Mouse (Mus musculus): Measurements from ENCODE around the gene Anapc15-ps.

The Anapc15-ps gene

GRCm38 (mm10) chr10:95669872-95670271, 3.4 kb downstream of the Anapc15-ps start:
- DNase-seq (ENCODE audit: low read depth, low spot score) = no peak

GRCm38 (mm10) chr10:95669034-95669433, 4.2 kb downstream of the Anapc15-ps start:
- DNase-seq (ENCODE audit: low read depth, low spot score) = no peak

GRCm38 (mm10) chr10:95667371-95668030, 5.8 kb downstream of the Anapc15-ps start:
- no peak for DNase-seq (ENCODE audit: low read depth, low spot score)

GRCm38 (mm10) chr10:95666791-95667190, 6.5 kb downstream of the Anapc15-ps start:
- DNase-seq (ENCODE audit: low read depth, low spot score) = no peak

- DNase-seq (ENCODE audit: low read depth, low spot score) = no peak
These were observed 7.7 kb downstream of the Anapc15-ps start for GRCm38 (mm10) chr10:95665426-95665990.

GRCm38 (mm10) chr10:95664613-95665012, 8.6 kb downstream of the Anapc15-ps start:
- no peak for DNase-seq (ENCODE audit: low read depth, low spot score)

- DNase-seq (ENCODE audit: low read depth, low spot score) = no peak
These were observed 12.9 kb downstream of the Anapc15-ps start for GRCm38 (mm10) chr10:95660356-95660755.

- DNase-seq (ENCODE audit: low read depth, low spot score) = no peak
These were observed 13.6 kb downstream of the Anapc15-ps start for GRCm38 (mm10) chr10:95659471-95660150.

GRCm38 (mm10) chr10:95658836-95659343, 14.4 kb downstream of the Anapc15-ps start:
- no peak for DNase-seq (ENCODE audit: low read depth, low spot score)

GRCm38 (mm10) chr10:95656236-95657225, 16.7 kb downstream of the Anapc15-ps start:
- no peak for DNase-seq (ENCODE audit: low read depth, low spot score)

GRCm38 (mm10) chr10:95652131-95652530, 21.1 kb downstream of the Anapc15-ps start:
- DNase-seq (ENCODE audit: low read depth, low spot score) = no peak

- no peak for DNase-seq (ENCODE audit: low read depth, low spot score)
These were observed 24.8 kb downstream of the Anapc15-ps start for GRCm38 (mm10) chr10:95648326-95648888.

- no peak for DNase-seq (ENCODE audit: low read depth, low spot score)
These were observed 26.1 kb downstream of the Anapc15-ps start for GRCm38 (mm10) chr10:95647128-95647527.

- no peak for DNase-seq (ENCODE audit: low read depth, low spot score)
These were observed 26.7 kb downstream of the Anapc15-ps start for GRCm38 (mm10) chr10:95646576-95646975.

- DNase-seq (ENCODE audit: low read depth, low spot score) = no peak
These were observed 29.4 kb downstream of the Anapc15-ps start for GRCm38 (mm10) chr10:95643696-95644360.

- no peak for DNase-seq (ENCODE audit: low read depth, low spot score)
These were observed 30.2 kb downstream of the Anapc15-ps start for GRCm38 (mm10) chr10:95643042-95643441.

GRCm38 (mm10) chr10:95641335-95641734, 31.9 kb downstream of the Anapc15-ps start:
- no peak for DNase-seq (ENCODE audit: low read depth, low spot score)

GRCm38 (mm10) chr10:95639429-95639828, 33.8 kb downstream of the Anapc15-ps start:
- no peak for DNase-seq (ENCODE audit: low read depth, low spot score)

GRCm38 (mm10) chr10:95634751-95635150, 38.5 kb downstream of the Anapc15-ps start:
- DNase-seq (ENCODE audit: low read depth, low spot score) = no peak

GRCm38 (mm10) chr10:95634261-95634660, 39.0 kb downstream of the Anapc15-ps start:
- DNase-seq (ENCODE audit: low read depth, low spot score) = no peak

- no peak for DNase-seq (ENCODE audit: low read depth, low spot score)
These were observed 41.7 kb downstream of the Anapc15-ps start for GRCm38 (mm10) chr10:95631568-95631967.
